Mouse (Mus musculus): Measurements from ENCODE around the gene Lrba.

The Lrba gene

GRCm38 (mm10) chr3:86756548-86756947, 532.1 kb downstream of the Lrba start:
- no peak for DNase-seq (ENCODE audit: extremely low spot score)

- DNase-seq (ENCODE audit: extremely low spot score), result no peak
Measured at GRCm38 (mm10) chr3:86758727-86759126, 534.2 kb downstream of the Lrba start.

DNA sequence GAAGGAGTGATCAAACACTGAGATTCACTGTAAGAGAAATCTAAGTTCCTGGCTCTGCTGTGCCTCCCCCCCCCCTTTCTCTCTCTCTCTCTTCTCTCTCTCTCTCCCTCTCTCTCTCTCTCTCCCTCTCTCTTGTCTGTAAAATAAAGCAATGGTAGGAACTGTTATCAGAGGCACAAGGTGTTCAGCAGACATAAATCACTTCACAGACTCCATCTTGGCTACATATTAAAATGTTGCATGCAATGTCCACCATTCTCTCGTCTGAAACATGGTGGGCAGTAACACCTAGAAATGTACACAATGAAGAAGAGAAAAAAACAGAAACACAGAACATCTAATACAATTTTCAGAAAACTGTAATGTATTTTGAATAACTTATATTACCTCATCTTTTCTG, 534.9 kb downstream of the Lrba start:
- no peak for DNase-seq (ENCODE audit: extremely low spot score)

DNA sequence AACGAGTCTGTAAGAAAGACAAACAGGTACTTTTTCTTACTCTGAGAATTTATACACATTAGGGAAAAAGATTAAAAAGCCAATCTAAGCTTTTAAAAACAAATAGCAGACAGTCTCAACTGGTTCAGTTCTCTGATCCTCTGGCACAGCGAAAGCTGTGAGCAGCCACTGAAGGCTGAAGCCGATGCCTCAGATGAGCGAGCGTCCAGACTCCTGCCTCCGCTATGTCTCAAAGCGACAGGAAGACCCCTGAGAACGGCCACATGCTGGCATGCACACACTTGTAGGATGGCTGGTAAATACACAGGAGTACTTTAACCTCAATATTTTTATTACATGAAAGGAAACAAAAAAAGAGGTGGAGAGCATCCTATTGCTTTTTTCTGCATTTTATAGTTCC, 535.4 kb downstream of the Lrba start:
- DNase-seq (ENCODE audit: extremely low spot score), result no peak

DNA sequence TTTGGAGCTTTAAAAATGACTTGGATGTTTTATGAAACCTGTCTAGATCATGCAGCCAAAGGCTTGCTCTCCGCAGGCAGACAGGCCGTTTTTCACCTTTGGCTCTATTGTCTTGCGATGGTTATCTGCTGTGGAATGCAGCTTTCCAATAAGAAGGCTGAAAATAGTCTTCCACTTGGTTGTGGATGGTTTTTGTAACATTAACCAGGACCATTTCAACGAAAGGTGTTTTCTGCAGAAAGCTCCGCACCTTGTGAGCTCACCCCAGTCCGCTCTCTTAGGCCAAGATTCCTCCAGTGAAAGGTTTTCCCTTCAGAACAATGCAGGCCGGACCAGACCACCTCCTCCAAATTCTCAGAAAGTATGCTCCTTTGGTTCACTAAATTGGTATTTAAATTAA, 536.0 kb downstream of the Lrba start:
- no peak for DNase-seq (ENCODE audit: extremely low spot score)

- peak; percentile 74 for DNase-seq (ENCODE audit: extremely low spot score)
Measured at GRCm38 (mm10) chr3:86761095-86762035, 536.9 kb downstream of the Lrba start.

GRCm38 (mm10) chr3:86762036-86762415, 537.5 kb downstream of the Lrba start:
- no peak for DNase-seq (ENCODE audit: extremely low spot score)

GRCm38 (mm10) chr3:86762456-86762855, 538.0 kb downstream of the Lrba start:
- no peak for DNase-seq (ENCODE audit: extremely low spot score)

DNA sequence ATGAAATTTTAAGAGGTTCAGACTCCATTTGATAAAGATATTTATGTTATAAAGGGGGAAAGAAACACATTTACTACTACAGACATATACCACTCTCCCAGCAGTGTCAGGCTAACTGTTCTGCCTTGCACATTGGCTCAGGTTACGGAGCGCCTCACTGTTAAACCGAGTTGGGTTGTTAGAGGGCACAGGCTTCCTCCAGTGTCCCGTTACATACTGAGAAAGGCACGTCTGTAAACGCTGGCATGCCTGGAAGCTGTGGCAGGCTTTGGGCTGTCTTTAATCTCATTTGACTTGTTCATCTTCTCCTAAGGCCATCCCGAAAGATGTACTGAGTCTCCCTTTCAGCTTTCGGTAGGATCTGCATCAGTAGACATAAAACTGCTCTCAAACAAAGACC, 544.1 kb downstream of the Lrba start:
- DNase-seq (ENCODE audit: extremely low spot score), result peak; percentile 42

DNA sequence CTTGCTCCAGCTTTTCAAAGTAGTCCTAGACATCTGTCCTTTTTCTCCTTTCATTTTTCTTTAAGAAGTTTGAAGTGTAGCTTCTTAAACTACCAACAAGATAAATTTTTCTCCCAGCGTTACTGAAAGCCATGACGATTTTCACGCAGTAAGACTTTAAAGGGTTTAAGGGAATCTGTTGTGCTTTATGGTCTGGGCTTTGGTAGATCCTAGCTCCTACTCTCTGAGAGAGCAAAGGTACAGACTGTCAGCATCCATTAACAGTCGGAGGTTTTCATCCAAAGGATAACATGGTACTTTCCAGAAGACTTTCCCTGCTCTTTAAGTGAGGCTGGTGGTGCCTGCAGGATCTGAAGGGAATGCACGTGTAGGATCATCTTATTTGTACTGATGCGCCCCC, 544.5 kb downstream of the Lrba start:
- no peak for DNase-seq (ENCODE audit: extremely low spot score)

DNA sequence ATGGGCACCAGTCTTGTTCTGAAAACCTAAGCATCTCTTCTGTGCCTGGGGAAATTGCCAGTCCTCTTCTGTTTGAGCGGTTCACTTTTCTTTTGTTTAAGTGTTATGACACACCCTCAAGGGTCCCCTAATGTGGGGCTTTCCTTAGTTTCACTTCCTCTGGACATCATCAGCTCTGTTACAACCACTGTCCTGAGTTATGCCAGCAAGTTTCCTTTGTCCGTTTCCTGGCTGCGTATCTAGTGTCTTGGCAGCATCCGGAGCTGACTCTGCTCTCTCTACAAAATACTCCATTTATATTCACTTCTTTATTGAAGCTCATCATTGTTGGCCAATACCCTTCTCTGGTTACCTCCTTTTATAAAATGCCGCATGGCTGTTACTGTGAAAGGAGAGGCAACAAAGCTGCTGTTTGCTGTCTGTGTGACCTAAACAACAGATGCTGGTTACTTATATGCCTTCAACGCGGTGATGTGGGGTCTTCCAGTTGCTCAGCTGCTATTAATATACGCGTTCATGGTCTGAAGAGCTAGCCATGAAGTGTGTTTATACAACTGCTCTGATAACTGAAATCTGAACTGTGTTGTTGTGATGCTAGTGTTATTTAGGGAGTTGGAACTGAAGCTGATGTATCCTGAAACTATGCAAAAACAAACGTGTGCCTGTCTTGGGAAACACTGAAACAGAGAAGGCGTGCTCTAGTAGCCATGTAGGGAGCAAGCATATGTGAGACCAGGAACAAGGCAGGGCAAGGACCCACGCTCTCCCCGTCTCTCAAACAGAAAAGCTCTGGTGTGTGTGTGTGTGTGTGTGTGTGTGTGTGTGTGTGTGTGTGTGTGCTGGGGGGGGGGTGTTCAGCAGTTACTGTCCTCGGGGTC, 550.3 kb downstream of the Lrba start:
- DNase-seq (ENCODE audit: extremely low spot score), result no peak

- no peak for DNase-seq (ENCODE audit: extremely low spot score)
Measured at GRCm38 (mm10) chr3:86775444-86775828, 551.0 kb downstream of the Lrba start.

DNA sequence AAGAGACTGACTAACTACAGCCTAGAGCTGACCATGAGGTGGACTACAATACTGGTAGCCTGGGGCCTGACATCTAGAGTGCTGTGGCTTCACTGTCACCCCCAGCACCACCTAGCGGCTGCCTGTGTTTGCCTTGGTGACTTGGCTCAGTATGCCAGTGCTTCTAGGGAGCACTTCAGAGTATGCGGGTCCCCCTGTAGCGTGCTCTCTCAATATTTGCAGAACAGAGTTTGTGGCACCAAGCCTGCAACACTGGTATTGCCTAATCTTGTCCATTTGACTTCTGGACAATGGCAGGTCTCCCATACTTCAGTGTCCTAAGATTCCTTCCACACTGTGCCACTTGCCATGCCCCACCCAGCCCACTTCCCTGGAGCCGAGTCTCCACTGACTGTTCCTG, 555.2 kb downstream of the Lrba start:
- no peak for DNase-seq (ENCODE audit: extremely low spot score)

- DNase-seq (ENCODE audit: extremely low spot score), result no peak
Measured at GRCm38 (mm10) chr3:86784051-86784450, 559.6 kb downstream of the Lrba start.

- DNase-seq (ENCODE audit: extremely low spot score), result no peak
Measured at GRCm38 (mm10) chr3:86784930-86785329, 560.5 kb downstream of the Lrba start.

DNA sequence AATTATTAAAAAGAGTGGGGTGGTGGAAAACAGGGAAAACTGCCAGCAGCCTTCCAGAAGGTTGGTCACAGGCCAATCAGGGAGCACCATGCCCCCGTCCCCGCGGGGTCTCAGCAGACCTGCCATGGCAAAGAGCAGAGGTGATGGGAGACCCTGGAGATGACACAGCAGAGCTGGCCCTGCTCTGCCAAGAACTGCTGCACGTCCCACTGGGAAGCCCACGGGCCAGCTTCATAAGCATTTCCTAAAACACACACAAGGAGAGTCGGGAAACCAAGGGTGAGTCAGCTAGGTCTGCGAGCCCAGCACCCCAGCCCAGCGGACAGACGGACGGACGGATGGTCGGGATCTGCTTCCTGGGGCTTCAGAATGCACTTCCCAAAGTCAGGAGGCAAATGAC, 561.8 kb downstream of the Lrba start:
- no peak for DNase-seq (ENCODE audit: extremely low spot score)

GRCm38 (mm10) chr3:86786845-86787351, 562.4 kb downstream of the Lrba start:
- DNase-seq (ENCODE audit: extremely low spot score), result no peak

- DNase-seq (ENCODE audit: extremely low spot score), result no peak
Measured at GRCm38 (mm10) chr3:86787423-86788123, 563.1 kb downstream of the Lrba start.

GRCm38 (mm10) chr3:86788711-86789110, 564.2 kb downstream of the Lrba start:
- DNase-seq (ENCODE audit: extremely low spot score), result peak; percentile 72

DNA sequence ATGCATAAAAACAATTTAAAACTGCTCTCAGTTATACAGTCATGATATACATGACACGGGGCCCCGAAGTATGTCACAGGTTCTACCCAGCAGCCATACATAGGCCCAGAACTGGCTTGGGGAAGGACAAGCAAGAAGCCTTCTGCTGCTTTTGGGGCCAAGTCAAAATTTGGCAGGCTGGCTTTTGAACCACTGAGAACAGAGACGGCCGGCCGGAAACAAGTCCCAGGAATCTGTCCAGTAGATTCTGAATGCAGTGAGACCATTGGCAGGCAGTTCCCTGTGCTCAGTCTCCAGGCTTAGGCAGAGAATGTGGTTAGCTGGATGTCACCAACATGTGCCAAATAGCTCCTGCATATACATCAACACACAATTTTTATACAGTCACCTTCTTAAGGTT, 565.3 kb downstream of the Lrba start:
- DNase-seq (ENCODE audit: extremely low spot score), result no peak

DNA sequence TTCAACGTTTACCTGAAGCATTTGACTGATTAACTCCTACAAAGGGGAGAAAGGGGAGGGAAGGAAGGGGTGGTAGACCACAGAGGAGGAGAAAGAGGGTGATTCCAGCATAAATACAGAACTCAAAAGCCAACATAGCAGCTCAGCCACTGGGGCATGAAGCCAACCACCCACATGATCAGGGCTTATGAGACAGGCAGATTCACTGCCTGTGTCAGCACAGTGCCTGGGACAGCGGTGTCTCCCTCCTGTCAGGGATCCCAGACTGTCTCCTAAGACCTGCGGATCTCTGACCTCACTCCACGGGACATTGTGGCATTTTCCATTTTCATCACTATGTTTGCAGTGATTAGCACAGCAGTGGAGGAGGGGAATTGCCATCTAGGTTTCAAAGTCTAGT, 568.8 kb downstream of the Lrba start:
- no peak for DNase-seq (ENCODE audit: extremely low spot score)

- DNase-seq (ENCODE audit: extremely low spot score), result no peak
Measured at GRCm38 (mm10) chr3:86793720-86794191, 569.3 kb downstream of the Lrba start.

All from embryo, embryonic 9.5 days (tissue).